19 mouse cellular contexts compared by ENCODE assay signal in the genomic region with DNA sequence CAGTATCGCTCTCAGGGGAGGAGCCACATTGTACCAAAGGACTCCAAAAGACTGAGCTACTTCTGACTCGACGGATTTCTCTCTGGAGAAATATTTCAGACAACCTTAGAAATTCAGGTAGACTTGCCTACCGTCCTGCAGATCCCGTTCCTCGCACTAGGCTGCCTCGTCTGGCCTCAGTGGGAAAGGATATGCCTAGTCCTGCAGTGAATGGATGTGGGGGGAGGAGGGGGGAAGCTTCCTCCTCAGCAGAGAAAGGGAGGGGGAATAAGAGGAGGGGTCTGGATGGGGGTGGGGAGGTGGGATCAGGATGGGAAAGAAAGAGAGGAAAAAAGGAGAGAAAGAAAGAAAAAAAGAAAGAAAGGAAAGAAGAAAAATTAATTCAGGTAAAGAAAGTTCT.
"Had no signal": no experiment of that assay in that cellular context is flagged by ENCODE, and none has a peak within 500 bp of the region (broad histone marks: within the 10 kb centered on the region; RNA-seq: fewer than 3 reads in every experiment).

No protein-coding gene starts in this region.

- H3K36me3 ChIP-seq: stomach, embryonic 15.5 days had no signal

- H3K9me3 ChIP-seq: midbrain, embryonic 12.5 days; neural tube, embryonic 13.5 days; neural tube, embryonic 15.5 days; stomach, embryonic 15.5 days had no signal

- H3K27me3 ChIP-seq: midbrain, embryonic 12.5 days; neural tube, embryonic 13.5 days; neural tube, embryonic 15.5 days; stomach, embryonic 15.5 days had no signal

- H3K4me3 ChIP-seq: midbrain, embryonic 12.5 days; myocyte; neural tube, embryonic 13.5 days; neural tube, embryonic 15.5 days; stomach, embryonic 15.5 days had no signal

- H3K9ac ChIP-seq: liver, embryonic 14.5 days; lung, embryonic 14.5 days; midbrain, embryonic 12.5 days; neural tube, embryonic 13.5 days; neural tube, embryonic 15.5 days; stomach, embryonic 15.5 days had no signal

- ATAC-seq: midbrain, embryonic 16.5 days had no signal

- H3K4me2 ChIP-seq: lung, embryonic 14.5 days; midbrain, embryonic 12.5 days; neural tube, embryonic 13.5 days; neural tube, embryonic 15.5 days; stomach, embryonic 15.5 days had no signal

- DNase-seq: lung, adult 18-20 months; lung, embryonic 14.5 days; lung, postnatal 10 days; lung, postnatal 4 days; retina, postnatal 1 day; right cerebral cortex, adult 18-20 months; right cerebral cortex, postnatal 25 days; right cerebral cortex, postnatal 4 days; thymus, adult 2 months; thymus, postnatal 25 days; thymus, postnatal 4 days had no signal

- H3K4me1 ChIP-seq: neural tube, embryonic 13.5 days; neural tube, embryonic 15.5 days; stomach, embryonic 15.5 days had no signal

- H3K27ac ChIP-seq: liver, embryonic 14.5 days; midbrain, embryonic 12.5 days; neural tube, embryonic 13.5 days; neural tube, embryonic 15.5 days; stomach, embryonic 15.5 days; stomach, postnatal 0 days had no signal
